Mouse (Mus musculus) ES-Bruce4 (cell line): Measurements from ENCODE around the gene Phactr1.

ENCODE experiments used
- CTCF ChIP-seq: IDR thresholded peaks from one replicate; pipeline ENCODE4 v1.8.1; 2011; ENCODE audit warnings: low read depth, low read length
- EP300 ChIP-seq: IDR thresholded peaks from 2 replicates; pipeline ENCODE4 v1.6.1; 2011; ENCODE audit warnings: low read depth, low read length; ENCODE audit not compliant: insufficient read depth
- POLR2A ChIP-seq: IDR thresholded peaks from one replicate; pipeline ENCODE4 v1.8.1; 2011; ENCODE audit warnings: low read length; ENCODE audit not compliant: insufficient read depth

GRCm38 (mm10) chr13:42901837-42902236 is 221.4 kb downstream of the Phactr1 start:
- TF ChIP-seq POLR2A (no peak), CTCF (no peak), EP300 (no peak)
